Mouse (Mus musculus): ENCODE data around the gene Bcl2l13.
A peak's percentile ranks its signal among the peaks of the same experiment; 100 is the strongest.
"Not testable (repeated sequence)": the region's sequence is repeated elsewhere in the genome, so short reads cannot be mapped to it uniquely, and the experiment has no call there.

Gene Bcl2l13

DNA sequence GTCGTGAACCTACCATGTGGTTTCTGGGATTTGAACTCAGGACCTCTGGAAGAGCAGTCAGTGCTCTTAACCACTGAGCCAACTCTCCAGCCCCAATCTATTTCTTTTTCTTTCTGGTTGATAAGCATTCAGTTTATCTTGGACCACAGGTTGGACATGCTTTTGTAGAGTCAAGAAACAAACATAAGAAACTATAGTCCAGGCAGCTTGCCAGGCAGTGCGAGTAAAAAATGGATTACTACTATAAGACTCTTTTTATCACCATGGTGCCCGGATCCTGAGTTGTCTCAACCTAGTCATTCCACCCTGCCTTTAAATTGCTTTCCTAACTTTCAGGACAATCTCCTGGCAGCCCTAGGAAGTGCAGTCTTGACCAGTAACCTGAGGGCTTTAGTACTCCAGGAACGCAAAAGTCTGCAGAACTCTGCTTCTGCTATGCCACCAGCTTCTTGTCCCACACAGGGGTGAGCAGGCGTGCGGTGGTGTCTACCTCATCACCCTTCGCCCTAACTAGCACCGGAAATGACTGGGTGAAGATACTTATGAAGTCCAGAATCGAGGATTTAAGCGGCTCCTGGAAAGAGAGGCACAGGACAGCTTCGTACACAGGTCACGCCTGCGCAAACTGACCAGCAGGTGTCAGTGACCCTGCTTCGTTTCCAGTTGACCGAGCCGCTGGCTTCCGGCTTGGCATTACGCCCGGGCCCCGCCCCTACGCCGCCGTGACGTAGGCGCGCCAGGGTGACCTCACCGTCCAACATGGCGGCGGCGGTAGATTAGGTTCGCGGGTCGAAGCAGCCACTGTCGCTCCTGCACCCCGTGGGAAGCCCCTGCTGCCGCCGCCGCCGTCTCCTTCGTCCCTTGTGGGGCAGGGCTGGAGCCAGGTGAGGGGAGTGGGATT, at the start of gene Bcl2l13:
Gene Bcl2l13 (plus strand): TSS at position 739 of the 901 bp plus-strand sequence.
- peak; percentile 90 for ATAC-seq (ENCODE audit: insufficient number of reproducible peaks, low FRiP score, low TSS enrichment)

DNA sequence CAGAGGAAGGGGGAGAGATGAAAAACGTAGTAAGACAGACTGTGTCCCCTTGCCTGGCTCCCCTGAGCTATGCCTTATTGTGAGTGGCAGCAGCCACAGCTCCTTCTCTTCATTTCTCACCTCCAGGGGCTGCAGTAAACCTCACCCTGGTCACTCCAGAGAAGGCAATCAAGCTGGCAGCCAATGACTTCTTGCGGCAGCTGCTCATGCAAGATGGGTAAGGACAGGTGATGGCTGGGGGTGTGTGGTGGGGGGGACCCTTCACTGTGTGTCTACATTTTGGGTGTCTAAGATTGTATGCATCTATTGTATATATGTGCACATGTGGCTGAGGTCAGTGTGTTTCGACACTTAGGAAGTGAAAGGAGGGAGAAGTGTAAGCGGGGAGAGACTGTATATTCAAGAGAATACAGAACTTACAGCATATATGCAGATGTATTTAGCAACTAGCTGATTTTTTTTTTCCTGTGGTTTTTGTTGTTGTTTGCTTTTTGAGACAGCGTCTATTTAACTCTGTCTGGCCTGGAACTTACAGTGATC, 47.9 kb upstream of the Bcl2l13 start:
- ATAC-seq (ENCODE audit: insufficient number of reproducible peaks, low FRiP score, low TSS enrichment), result no peak

DNA sequence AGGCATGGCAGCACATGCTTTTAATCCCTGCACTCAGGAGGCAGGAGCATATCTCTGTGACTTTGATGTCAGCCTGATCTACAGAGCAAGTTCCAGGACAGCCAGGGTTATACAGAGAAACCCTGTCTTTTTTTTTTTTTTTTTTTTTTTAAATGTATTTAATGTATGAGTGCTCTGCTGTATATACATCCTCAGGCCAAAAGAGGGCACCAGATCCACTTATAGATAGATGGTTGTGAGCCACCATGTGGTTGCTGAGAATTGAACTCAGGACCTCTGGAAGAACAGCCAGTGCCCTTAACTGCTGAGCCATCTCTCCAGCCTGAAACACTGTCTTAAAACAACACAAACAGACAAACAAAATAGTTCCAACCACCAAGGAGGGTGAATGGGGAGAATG, 47.1 kb upstream of the Bcl2l13 start:
- no peak for ATAC-seq (ENCODE audit: insufficient number of reproducible peaks, low FRiP score, low TSS enrichment)

DNA sequence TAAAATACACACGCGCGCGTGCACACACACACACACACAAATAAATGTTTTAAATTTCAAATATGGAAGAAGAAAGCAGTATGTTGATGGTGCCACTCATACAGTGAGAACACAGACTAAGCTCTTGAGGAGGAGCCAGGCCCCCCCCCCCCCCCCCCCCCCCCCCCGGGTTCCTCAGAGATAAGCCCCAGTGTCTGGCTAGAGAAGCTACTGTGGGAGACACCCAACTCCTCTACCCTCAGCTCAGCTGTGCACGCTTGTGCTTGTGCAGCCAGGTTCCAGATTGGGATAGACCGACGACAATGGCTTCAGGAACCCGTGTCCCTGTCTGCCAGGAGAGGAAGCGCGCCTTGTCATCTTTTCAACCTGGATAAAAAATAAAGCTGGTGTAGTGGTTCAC, 45.9 kb upstream of the Bcl2l13 start:
- no peak for ATAC-seq (ENCODE audit: insufficient number of reproducible peaks, low FRiP score, low TSS enrichment)

DNA sequence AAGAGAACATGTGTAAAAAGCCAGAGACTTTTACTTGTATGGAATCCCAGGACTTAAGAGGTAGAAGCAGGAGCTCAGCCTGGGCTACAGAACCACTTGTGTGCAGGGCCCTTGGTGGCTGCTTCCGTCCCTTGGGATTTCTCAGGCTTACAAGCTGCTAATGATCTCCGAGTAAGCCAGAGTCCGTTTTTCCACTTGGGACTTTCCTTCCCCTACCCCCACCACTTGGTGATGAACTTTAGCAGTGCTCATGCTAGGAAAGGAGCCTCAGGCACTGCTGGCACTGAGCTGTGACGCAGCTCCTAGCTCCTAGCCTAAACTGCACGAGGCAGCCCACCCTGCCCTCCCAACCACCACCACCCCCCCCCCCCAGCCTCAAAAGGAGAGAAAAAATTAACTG, 45.3 kb upstream of the Bcl2l13 start:
- no peak for ATAC-seq (ENCODE audit: insufficient number of reproducible peaks, low FRiP score, low TSS enrichment)

DNA sequence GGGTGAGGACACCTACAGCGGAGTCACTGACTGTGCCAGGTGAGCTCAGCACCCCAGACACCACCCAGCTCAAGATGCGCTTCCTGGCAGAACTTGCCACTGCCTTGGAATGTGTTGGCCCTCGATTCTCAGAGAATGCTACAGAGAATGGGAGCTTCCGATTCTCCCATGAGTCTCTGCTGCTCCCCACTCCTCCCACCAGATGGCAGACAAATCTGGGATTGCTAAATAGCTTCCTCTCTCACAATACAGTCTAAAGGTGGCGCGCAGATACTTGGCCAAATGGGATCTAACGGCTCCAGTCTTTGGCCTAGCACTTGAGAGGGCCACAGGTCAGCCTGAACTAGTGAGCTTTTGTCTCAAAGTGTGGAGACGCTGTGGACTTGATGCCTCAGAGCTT, 43.1 kb upstream of the Bcl2l13 start:
- ATAC-seq (ENCODE audit: insufficient number of reproducible peaks, low FRiP score, low TSS enrichment), result no peak

DNA sequence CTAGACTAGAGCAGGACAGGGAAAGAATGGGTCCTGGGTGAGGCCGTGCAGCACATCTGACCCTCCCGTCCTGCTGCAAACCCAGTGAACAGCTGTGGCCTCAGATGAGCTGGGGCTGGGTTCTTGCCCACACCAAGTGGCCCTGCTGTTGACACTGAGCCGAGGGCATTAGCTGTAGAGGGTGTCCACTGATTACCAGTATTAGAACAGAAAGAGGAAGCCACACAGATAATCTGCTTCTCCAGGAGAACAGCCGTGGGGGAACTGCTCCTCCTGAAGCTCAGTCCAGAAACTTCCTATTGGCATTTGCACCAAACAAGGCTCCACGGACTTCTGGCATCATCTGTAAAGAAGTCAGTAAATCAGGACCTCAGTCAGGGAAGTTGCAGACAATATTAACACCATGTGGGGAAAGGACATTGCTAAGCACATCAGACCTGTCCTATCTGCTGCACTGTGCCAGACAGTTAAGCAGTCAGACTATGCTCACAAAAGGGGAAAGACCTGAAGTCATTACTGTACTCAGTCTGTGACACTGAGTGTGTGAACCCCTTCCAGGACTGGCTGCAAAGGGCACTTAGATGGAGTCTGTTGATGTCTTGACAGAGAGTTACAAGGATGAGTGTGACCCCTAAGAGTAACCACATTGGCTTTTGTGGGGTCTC, 40.5 kb upstream of the Bcl2l13 start:
- no peak for ATAC-seq (ENCODE audit: insufficient number of reproducible peaks, low FRiP score, low TSS enrichment)

DNA sequence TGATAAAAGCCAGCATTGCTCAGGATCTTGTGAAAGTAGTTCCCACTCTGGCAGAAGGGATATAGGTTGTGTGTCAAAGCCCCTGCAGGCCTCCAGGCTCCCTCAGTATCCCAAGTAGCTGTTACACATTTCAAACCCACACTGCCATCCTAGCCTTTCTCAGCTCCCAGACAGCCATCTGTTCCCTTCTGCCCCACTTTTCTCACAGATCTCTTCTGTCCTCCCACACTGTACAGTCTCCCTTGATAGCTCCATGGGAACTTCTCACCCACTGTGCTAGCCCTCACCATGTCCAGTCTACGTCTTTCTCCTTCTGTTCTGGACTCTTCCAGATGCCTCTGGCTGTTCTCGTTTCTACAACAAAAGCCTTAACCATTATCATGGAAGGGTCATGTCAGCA, 39.9 kb upstream of the Bcl2l13 start:
- no peak for ATAC-seq (ENCODE audit: insufficient number of reproducible peaks, low FRiP score, low TSS enrichment)

DNA sequence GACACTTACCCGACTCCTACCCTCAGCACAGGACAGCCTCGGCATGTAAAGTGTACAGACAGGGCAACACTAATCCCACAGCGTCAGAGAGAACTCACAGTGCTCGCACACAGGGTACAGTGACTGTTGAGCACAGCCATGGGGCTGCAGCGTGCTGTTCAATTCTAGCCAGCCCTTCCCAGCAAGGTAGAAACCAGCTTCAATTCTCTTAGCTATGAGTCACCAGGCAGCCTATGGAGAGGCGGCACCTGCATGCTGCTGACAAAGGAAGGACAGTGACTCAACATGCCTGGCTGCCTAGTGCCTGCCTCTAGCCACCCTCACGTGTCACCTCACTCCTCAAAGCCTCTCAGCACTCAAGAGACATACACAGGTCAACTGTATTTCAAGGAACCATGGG, 38.0 kb upstream of the Bcl2l13 start:
- ATAC-seq (ENCODE audit: insufficient number of reproducible peaks, low FRiP score, low TSS enrichment), result peak; percentile 50

DNA sequence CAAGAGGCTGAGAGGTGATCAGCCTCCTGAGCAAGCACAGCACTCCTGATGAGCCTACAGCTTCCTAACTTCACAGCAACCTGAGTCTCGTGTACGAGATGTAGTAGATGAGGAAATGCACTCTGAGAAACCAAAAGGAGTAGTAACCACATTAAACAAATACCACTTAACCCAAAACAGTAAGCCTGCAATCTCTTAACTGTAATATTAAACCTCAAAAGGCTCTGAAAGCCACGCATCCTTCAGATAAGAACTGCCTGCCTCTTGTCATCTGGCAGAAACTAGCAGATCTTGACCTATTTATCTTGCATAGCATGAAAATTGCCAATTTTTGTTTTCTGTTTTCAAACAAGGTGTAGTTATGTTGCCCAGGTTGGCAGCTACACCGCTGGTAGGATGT, 37.1 kb upstream of the Bcl2l13 start:
- ATAC-seq (ENCODE audit: insufficient number of reproducible peaks, low FRiP score, low TSS enrichment), result no peak

DNA sequence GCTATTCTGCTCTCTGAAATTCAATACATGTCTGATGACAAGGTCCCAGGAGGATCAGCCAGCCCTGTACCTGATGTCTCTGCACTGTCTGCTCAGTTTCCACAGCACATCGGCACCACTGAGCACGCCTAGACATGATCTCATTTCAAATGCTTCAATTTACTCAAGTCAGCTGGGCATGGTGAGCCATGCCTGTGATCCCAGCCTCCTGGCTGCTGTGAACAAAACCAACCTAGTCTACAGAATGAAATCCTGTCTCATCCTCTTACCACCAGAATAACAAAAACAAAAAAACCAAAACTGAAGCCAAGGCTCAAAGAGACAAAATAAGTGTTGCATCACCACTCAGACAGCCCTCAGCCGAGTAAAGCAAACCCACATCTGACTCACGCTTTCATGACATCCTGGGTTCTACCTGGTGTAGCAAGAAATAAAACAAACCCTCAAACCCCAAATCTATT, 36.4 kb upstream of the Bcl2l13 start:
- no peak for ATAC-seq (ENCODE audit: insufficient number of reproducible peaks, low FRiP score, low TSS enrichment)

DNA sequence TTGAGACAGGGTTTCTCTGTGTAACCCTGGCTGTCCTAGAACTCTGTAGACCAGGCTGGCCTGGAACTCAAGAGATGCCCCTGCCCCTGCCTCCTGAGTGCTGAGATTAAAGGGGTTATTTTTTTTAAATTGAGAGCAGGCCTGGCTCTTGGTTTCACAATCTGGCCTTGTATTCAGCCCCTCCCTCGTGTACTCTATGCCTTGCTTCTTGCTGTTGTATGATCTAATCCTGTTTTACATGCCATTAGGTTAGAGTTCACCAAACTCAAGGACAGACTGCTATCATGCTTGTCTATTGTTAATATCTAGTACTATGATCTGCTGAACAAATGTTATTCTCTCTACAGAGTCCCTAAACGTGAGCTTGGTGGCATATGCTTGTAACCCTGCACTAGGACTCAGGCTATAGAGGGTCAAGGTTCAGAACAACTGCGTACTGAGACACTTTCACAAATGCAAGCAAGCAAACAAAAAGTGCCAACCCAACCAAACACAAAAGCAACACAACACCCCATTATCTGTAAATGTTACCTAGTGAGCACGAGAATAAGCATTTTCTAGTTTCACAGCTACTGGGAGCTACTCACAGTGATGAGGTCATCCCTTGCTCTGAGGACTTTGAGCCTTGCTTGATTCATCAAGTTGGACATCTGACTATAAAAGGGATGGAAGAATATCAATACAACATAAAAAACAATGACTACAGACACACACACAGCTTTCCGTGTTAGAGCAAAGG, 28.8 kb upstream of the Bcl2l13 start:
- ATAC-seq (ENCODE audit: insufficient number of reproducible peaks, low FRiP score, low TSS enrichment), result no peak

DNA sequence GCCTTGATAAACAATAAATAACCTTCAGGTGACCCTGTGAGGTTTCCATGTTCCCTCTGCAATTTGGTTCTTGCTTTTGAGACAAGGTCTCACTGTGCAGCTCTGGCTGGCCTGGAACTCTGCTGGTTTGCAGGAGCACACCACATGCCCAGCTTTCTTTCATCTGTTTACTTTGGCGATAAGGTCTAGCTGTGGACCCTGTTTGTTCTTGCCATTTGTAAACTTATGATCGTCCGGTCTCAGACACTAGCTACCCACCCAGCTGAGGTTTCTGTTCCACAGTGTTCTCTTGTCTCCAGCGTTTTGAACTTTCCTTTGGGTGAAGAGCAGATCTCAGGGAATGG, 28.3 kb upstream of the Bcl2l13 start:
- ATAC-seq (ENCODE audit: insufficient number of reproducible peaks, low FRiP score, low TSS enrichment), result no peak

DNA sequence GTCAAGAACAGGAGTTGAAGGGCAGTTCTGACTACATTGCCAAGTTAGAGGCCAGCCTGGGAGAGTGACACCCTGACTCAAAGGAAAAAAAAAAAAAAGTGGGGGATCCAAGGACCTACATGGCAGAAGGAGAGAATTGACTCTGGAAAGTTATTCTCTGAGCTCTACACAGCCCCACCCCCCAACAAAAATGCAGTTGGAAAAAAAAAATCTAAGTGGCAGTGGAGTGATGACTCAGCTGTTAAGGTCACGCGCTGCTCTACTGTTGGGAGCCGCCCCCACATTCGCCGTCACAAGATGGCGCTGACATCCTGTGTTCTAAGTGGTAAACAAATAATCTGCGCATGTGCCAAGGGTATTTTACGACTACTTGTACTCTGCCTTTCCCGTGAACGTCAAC, 24.0 kb upstream of the Bcl2l13 start:
- not testable (repeated sequence) for ATAC-seq (ENCODE audit: insufficient number of reproducible peaks, low FRiP score, low TSS enrichment)

DNA sequence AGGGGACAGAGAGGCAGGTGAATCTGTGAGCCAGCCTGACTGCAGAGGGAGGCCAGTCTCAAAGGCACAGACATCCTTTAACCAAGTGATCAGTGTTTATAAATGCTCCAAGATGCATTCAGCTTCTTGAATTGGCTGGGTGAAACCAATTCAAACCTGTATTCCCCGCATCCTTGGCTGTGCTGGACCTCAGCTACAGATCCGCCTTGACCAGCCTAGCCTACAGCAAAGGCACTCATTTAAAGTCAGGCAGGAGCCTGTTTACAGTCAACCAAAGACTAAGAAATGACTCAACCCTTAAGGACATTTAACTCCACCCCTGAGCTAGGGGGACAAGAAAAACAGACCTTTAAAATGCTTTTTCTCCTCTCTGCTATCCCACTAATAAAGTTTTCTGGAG, 16.7 kb upstream of the Bcl2l13 start:
- ATAC-seq (ENCODE audit: insufficient number of reproducible peaks, low FRiP score, low TSS enrichment), result no peak

DNA sequence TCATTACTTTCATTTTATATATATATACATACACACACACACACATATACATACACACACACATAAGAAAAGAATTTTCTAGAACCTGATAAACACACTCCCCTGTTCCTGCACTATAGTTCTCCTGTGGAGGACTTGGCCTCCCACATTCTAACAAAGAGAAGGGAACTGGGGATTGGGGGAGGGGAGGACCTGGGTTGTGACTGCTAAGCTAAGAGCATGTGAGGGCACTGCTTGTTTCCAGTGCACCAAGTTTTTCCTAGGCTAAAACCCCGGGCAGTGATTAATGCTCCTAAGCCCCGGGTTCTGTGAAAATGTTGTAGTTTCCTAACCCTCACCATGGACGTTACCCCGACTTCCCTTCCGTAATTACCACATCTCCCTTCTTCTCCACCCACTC, 15.9 kb upstream of the Bcl2l13 start:
- ATAC-seq (ENCODE audit: insufficient number of reproducible peaks, low FRiP score, low TSS enrichment), result no peak

DNA sequence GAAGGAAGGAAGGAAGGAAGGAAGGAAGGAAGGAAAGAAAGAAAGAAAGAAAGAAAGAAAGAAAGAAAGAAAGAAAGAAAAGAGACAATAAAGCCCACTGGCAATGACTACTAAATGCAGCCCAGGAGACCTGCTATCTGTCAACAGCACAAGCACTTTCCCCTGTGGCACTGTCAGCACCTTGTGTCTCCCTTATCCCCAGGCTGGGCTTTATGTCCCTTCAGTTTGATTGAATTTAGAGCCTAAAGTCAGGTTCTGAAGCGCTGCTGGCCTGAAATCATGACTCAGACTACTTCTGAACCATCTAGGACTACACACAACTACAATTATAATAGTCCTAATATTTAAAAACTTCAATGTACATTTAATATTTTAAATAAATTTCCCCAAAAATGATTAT, 15.1 kb upstream of the Bcl2l13 start:
- no peak for ATAC-seq (ENCODE audit: insufficient number of reproducible peaks, low FRiP score, low TSS enrichment)

DNA sequence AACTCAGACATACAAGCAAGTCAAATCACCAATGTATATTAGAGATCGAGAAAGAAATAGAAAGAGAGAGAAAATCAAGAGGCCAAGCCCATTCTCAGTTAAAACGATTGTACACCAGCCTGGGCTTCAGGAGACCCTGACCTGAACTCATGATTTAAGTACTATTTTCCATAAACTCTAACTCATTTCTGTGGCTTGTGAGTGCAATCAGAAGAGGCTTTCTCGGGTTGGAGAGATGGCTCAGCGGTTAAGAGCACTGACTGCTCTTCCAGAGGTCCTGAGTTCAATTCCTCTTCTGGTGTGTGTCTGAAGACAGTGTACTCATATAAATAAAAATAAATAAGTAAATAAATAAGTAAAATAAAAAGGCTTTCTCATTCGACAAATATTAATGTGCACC, 14.3 kb upstream of the Bcl2l13 start:
- no peak for ATAC-seq (ENCODE audit: insufficient number of reproducible peaks, low FRiP score, low TSS enrichment)

DNA sequence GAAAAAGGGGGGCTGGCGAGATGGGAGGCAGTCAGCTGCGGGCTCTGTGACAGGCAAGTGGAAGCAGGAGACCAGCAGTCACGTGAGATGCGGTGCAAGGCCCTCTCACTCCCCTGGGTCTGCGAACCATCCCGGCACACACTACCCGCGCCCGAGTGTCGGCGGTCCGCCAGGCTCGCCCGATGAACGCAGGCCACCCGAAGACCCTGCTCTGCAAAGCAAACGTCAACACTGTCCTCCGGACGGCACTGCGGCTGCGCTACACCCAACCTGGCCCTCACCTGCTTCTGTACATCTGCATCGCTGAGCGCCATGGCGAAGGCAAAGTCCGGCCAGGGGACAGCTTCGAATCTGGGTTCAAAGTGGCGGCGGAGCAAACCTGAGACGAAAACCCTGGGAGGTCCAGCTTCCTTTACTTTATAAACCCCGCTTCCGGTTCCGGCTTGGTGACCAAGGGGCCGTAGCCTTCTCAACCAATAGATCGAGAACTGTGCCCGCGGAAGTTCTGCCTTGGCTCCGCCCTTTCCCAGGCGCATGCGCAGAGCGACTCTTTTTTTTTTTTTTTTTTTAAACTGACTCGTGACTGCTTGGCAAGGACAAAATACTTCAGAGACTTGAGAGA, 13.6 kb upstream of the Bcl2l13 start, which contains the start of gene Atp6v1e1:
Gene Atp6v1e1 (minus strand): TSS at position 487 of the 622 bp plus-strand sequence.
- peak; percentile 98 for ATAC-seq (ENCODE audit: insufficient number of reproducible peaks, low FRiP score, low TSS enrichment)

DNA sequence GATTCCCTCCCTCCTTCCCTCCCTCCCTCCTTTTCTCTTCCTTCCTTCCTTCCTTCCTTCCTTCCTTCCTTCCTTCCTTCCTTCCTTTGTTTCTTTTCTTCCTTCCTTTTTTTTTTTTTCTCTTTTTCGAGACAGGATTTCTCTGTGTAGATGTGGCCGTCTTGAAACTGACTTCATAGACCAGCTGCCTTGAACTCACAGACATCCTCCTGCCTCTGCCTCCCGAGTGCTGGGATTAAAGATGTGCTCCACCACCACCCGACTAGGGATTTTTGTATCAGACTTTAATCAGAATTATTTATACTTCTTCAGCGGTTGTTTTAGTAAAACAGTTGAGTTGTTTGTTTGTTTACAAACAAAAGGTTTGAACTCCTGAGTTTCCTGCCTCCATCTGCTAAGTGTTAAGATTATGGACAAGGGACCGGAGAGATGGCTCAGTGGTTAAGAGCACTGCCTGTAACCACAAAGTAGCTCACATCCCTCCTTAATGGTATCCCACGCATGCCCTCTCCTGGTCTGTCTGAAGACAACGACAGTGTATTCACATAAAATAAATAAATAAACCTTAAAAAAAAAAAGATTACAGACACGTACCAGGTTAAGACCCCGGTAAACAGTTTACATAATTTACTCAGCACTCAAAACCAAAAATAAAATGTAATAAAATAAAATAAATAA, 12.9 kb upstream of the Bcl2l13 start:
- no peak for ATAC-seq (ENCODE audit: insufficient number of reproducible peaks, low FRiP score, low TSS enrichment)
